Mouse (Mus musculus): Measurements from ENCODE around the gene Atg10. TPM values are rescaled to one million over a fixed set of nuclear protein-coding genes. Genes with fewer than 3 reads are reported as not detected.

The Atg10 gene
- polyA plus RNA-seq, 1 experiment from 2014 or later = 16.3 TPM

DNA sequence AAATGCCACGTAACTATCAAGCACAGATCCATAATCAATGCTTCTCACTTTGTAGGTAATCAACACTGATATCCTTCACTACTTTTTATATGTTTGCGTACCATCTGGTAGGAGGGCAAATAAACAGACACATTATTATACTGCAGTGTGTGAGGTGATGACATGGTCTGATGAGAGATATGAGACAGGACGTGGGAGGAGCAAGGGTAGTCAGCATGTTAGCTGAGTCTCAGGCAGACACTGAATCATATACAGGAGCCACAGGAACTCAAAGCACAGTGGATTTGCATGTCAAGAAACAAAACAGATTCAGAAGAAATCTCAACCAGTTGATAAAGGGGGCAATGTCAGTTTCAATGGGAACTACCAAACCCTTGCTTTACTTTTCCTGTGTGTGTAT lies 185.7 kb downstream of the Atg10 start:
- Histone ChIP-seq H3K9ac (replicated peaks; ENCODE audit: low read length) (no peak overlapping the region), H3K36me3 (replicated peaks; ENCODE audit: control insufficient read depth, insufficient read depth, low read depth, low read length) (no peaks in the 10 kb centered on the region), H3K9me3 (replicated peaks; ENCODE audit: control insufficient read depth, low read length) (no peaks in the 10 kb centered on the region), H3K27me3 (ENCODE audit: control insufficient read depth, insufficient read depth, low read length) (no peaks in the 10 kb centered on the region), H3K27ac (replicated peaks; ENCODE audit: low read depth, low read length) (no peak overlapping the region), H3K4me3 (ENCODE audit: low read depth, low read length) (no peak overlapping the region), H3K4me2 (ENCODE audit: low read depth, low read length) (no peak overlapping the region), H3K4me1 (ENCODE audit: control insufficient read depth, insufficient read depth, low read length) (no peaks in the 10 kb centered on the region)
- WGBS = 86% methylated on average over 3 of the region's 3 CpGs
- DNase-seq (ENCODE audit: low spot score) = no peak
- ATAC-seq (replicated peaks; ENCODE audit: insufficient number of reproducible peaks, low FRiP score, low TSS enrichment, low read depth) = no peak

DNA sequence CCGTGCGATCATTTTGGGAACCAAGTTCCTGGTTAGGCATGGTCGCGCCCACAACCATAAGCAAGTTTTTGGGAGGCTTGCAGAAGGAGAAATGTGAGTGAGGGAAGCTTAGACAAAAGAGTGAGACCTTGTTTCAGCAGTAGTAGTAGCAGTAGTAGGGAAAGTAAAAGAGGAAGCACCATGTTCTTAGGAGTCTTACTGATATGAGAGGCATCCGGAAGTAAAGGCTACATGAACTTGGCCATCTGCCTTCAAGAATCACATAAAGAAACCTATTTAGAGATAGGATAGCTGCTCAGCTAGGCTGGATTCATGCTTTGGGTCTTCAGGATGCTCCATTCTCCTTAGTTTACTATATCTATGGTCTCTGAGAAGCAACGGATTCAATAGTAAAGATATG lies 186.4 kb downstream of the Atg10 start:
- Histone ChIP-seq H3K27ac (replicated peaks; ENCODE audit: low read depth, low read length) (no peak overlapping the region), H3K4me2 (ENCODE audit: low read depth, low read length) (no peak overlapping the region), H3K36me3 (replicated peaks; ENCODE audit: control insufficient read depth, insufficient read depth, low read depth, low read length) (no peaks in the 10 kb centered on the region), H3K9ac (replicated peaks; ENCODE audit: low read length) (no peak overlapping the region), H3K27me3 (ENCODE audit: control insufficient read depth, insufficient read depth, low read length) (no peaks in the 10 kb centered on the region), H3K4me3 (ENCODE audit: low read depth, low read length) (no peak overlapping the region), H3K4me1 (ENCODE audit: control insufficient read depth, insufficient read depth, low read length) (no peaks in the 10 kb centered on the region), H3K9me3 (replicated peaks; ENCODE audit: control insufficient read depth, low read length) (no peaks in the 10 kb centered on the region)
- ATAC-seq (replicated peaks; ENCODE audit: insufficient number of reproducible peaks, low FRiP score, low TSS enrichment, low read depth) (no peak), DNase-seq (ENCODE audit: low spot score) (no peak)
- 95% methylated on average over 6 of the region's 6 CpGs for WGBS

GRCm38 (mm10) chr13:91031836-91032235 lies 191.9 kb downstream of the Atg10 start:
- ATAC-seq (replicated peaks; ENCODE audit: insufficient number of reproducible peaks, low FRiP score, low TSS enrichment, low read depth) (no peak), DNase-seq (ENCODE audit: low spot score) (no peak)
- no peak overlapping the region for H3K4me2 ChIP-seq (ENCODE audit: low read depth, low read length)
- no peaks in the 10 kb centered on the region for H3K36me3 ChIP-seq (replicated peaks; ENCODE audit: control insufficient read depth, insufficient read depth, low read depth, low read length)
- no peak overlapping the region for H3K9ac ChIP-seq (replicated peaks; ENCODE audit: low read length)
- no peak overlapping the region for H3K4me3 ChIP-seq (ENCODE audit: low read depth, low read length)
- H3K9me3 ChIP-seq (replicated peaks; ENCODE audit: control insufficient read depth, low read length) = no peaks in the 10 kb centered on the region
- H3K4me1 ChIP-seq (ENCODE audit: control insufficient read depth, insufficient read depth, low read length) = no peaks in the 10 kb centered on the region
- H3K27me3 ChIP-seq (ENCODE audit: control insufficient read depth, insufficient read depth, low read length) = no peaks in the 10 kb centered on the region
- H3K27ac ChIP-seq (replicated peaks; ENCODE audit: low read depth, low read length) = no peak overlapping the region
- WGBS = 82% methylated on average over 2 of the region's 2 CpGs

- no peak overlapping the region for H3K9ac ChIP-seq (replicated peaks; ENCODE audit: low read length)
- no peaks in the 10 kb centered on the region for H3K27me3 ChIP-seq (ENCODE audit: control insufficient read depth, insufficient read depth, low read length)
- H3K36me3 ChIP-seq (replicated peaks; ENCODE audit: control insufficient read depth, insufficient read depth, low read depth, low read length) = no peaks in the 10 kb centered on the region
- H3K9me3 ChIP-seq (replicated peaks; ENCODE audit: control insufficient read depth, low read length) = no peaks in the 10 kb centered on the region
- ATAC-seq (replicated peaks; ENCODE audit: insufficient number of reproducible peaks, low FRiP score, low TSS enrichment, low read depth) = no peak
- no peak overlapping the region for H3K4me3 ChIP-seq (ENCODE audit: low read depth, low read length)
- H3K27ac ChIP-seq (replicated peaks; ENCODE audit: low read depth, low read length) = no peak overlapping the region
- no peak overlapping the region for H3K4me2 ChIP-seq (ENCODE audit: low read depth, low read length)
- no peak for DNase-seq (ENCODE audit: low spot score)
- WGBS = 91% methylated on average over 9 of the region's 9 CpGs
- H3K4me1 ChIP-seq (ENCODE audit: control insufficient read depth, insufficient read depth, low read length) = no peaks in the 10 kb centered on the region
These were observed 200.3 kb downstream of the Atg10 start for GRCm38 (mm10) chr13:91023447-91023846.

GRCm38 (mm10) chr13:91011851-91012250 lies 211.9 kb downstream of the Atg10 start:
- Histone ChIP-seq H3K36me3 (replicated peaks; ENCODE audit: control insufficient read depth, insufficient read depth, low read depth, low read length) (no peaks in the 10 kb centered on the region), H3K9me3 (replicated peaks; ENCODE audit: control insufficient read depth, low read length) (no peaks in the 10 kb centered on the region), H3K4me1 (ENCODE audit: control insufficient read depth, insufficient read depth, low read length) (no peaks in the 10 kb centered on the region), H3K4me3 (ENCODE audit: low read depth, low read length) (no peak overlapping the region), H3K27ac (replicated peaks; ENCODE audit: low read depth, low read length) (no peak overlapping the region), H3K9ac (replicated peaks; ENCODE audit: low read length) (no peak overlapping the region), H3K4me2 (ENCODE audit: low read depth, low read length) (no peak overlapping the region), H3K27me3 (ENCODE audit: control insufficient read depth, insufficient read depth, low read length) (no peaks in the 10 kb centered on the region)
- no peak for ATAC-seq (replicated peaks; ENCODE audit: insufficient number of reproducible peaks, low FRiP score, low TSS enrichment, low read depth)
- 64% methylated on average over 3 of the region's 3 CpGs for WGBS
- no peak for DNase-seq (ENCODE audit: low spot score)

- no peak overlapping the region for H3K4me3 ChIP-seq (ENCODE audit: low read depth, low read length)
- no peak overlapping the region for H3K27ac ChIP-seq (replicated peaks; ENCODE audit: low read depth, low read length)
- no peak overlapping the region for H3K9ac ChIP-seq (replicated peaks; ENCODE audit: low read length)
- no peaks in the 10 kb centered on the region for H3K4me1 ChIP-seq (ENCODE audit: control insufficient read depth, insufficient read depth, low read length)
- H3K36me3 ChIP-seq (replicated peaks; ENCODE audit: control insufficient read depth, insufficient read depth, low read depth, low read length) = no peaks in the 10 kb centered on the region
- no peak for ATAC-seq (replicated peaks; ENCODE audit: insufficient number of reproducible peaks, low FRiP score, low TSS enrichment, low read depth)
- H3K9me3 ChIP-seq (replicated peaks; ENCODE audit: control insufficient read depth, low read length) = no peaks in the 10 kb centered on the region
- H3K4me2 ChIP-seq (ENCODE audit: low read depth, low read length) = no peak overlapping the region
- WGBS = 85% methylated on average over 2 of the region's 2 CpGs
- DNase-seq (ENCODE audit: low spot score) = no peak
- no peaks in the 10 kb centered on the region for H3K27me3 ChIP-seq (ENCODE audit: control insufficient read depth, insufficient read depth, low read length)
These were observed 228.6 kb downstream of the Atg10 start for GRCm38 (mm10) chr13:90995034-90995629.

- no peak overlapping the region for H3K4me2 ChIP-seq (ENCODE audit: low read depth, low read length)
- no peak overlapping the region for H3K4me3 ChIP-seq (ENCODE audit: low read depth, low read length)
- no peaks in the 10 kb centered on the region for H3K9me3 ChIP-seq (replicated peaks; ENCODE audit: control insufficient read depth, low read length)
- no peaks in the 10 kb centered on the region for H3K27me3 ChIP-seq (ENCODE audit: control insufficient read depth, insufficient read depth, low read length)
- no peak overlapping the region for H3K27ac ChIP-seq (replicated peaks; ENCODE audit: low read depth, low read length)
- WGBS = 82% methylated on average over 13 of the region's 13 CpGs
- H3K36me3 ChIP-seq (replicated peaks; ENCODE audit: control insufficient read depth, insufficient read depth, low read depth, low read length) = no peaks in the 10 kb centered on the region
- H3K9ac ChIP-seq (replicated peaks; ENCODE audit: low read length) = no peak overlapping the region
- ATAC-seq (replicated peaks; ENCODE audit: insufficient number of reproducible peaks, low FRiP score, low TSS enrichment, low read depth) = no peak
- no peak for DNase-seq (ENCODE audit: low spot score)
- H3K4me1 ChIP-seq (ENCODE audit: control insufficient read depth, insufficient read depth, low read length) = no peaks in the 10 kb centered on the region
These were observed 230.2 kb downstream of the Atg10 start for GRCm38 (mm10) chr13:90993602-90994001.

GRCm38 (mm10) chr13:90992948-90993347 lies 230.8 kb downstream of the Atg10 start:
- Histone ChIP-seq H3K4me1 (ENCODE audit: control insufficient read depth, insufficient read depth, low read length) (no peaks in the 10 kb centered on the region), H3K4me3 (ENCODE audit: low read depth, low read length) (no peak overlapping the region), H3K9me3 (replicated peaks; ENCODE audit: control insufficient read depth, low read length) (no peaks in the 10 kb centered on the region), H3K9ac (replicated peaks; ENCODE audit: low read length) (no peak overlapping the region), H3K27ac (replicated peaks; ENCODE audit: low read depth, low read length) (no peak overlapping the region), H3K36me3 (replicated peaks; ENCODE audit: control insufficient read depth, insufficient read depth, low read depth, low read length) (no peaks in the 10 kb centered on the region), H3K4me2 (ENCODE audit: low read depth, low read length) (no peak overlapping the region), H3K27me3 (ENCODE audit: control insufficient read depth, insufficient read depth, low read length) (no peaks in the 10 kb centered on the region)
- no peak for ATAC-seq (replicated peaks; ENCODE audit: insufficient number of reproducible peaks, low FRiP score, low TSS enrichment, low read depth)
- DNase-seq (ENCODE audit: low spot score) = no peak
- WGBS = 80% methylated on average over 5 of the region's 5 CpGs
